In genomic region chr11:84067720-84068190, GRCm38 (mm10) we compare ENCODE assay signal across 8 mouse cellular contexts. TPM values are rescaled to one million over a fixed set of nuclear protein-coding genes. Genes with fewer than 3 reads are reported as not detected.
A peak's percentile ranks its signal among the peaks of the same experiment; 100 is the strongest.
DNase-seq lines count a peak whose midpoint lies in the region; ATAC-seq and TF ChIP-seq lines count a peak whose summit lies in the region.

No protein-coding gene starts in this region.

- 3% methylated on average over 21 of the region's 21 CpGs for WGBS in kidney, embryonic 14.5 days
- WGBS in forebrain, embryonic 10.5 days: 3% methylated on average over 21 of the region's 21 CpGs
- WGBS in limb, embryonic 13.5 days: 2% methylated on average over 21 of the region's 21 CpGs
- WGBS in neural tube, embryonic 15.5 days: 2% methylated on average over 21 of the region's 21 CpGs

- peaks cover 9% of the 10 kb centered on the region for H3K27me3 ChIP-seq in kidney, embryonic 14.5 days (ENCODE audit: control insufficient read depth, insufficient read depth, low read length)
- peaks cover 68% of the 10 kb centered on the region for H3K27me3 ChIP-seq in forebrain, embryonic 10.5 days (ENCODE audit: poor library complexity, severe bottlenecking)
- H3K27me3 ChIP-seq in limb, embryonic 13.5 days: peaks cover 41% of the 10 kb centered on the region
- peaks cover 25% of the 10 kb centered on the region for H3K27me3 ChIP-seq in neural tube, embryonic 15.5 days (replicated peaks)

- H3K4me1 ChIP-seq in kidney, embryonic 14.5 days (ENCODE audit: control insufficient read depth, insufficient read depth, low read length): peaks cover 20% of the 10 kb centered on the region; the same call in 1 of the 2 replicates
- peaks cover 4 to 9% of the 10 kb centered on the region in 2 experiments; a peak in 2 of 4 replicates for H3K4me1 ChIP-seq in ES-E14 (ENCODE audit: control insufficient read depth in 2 of 2, insufficient read depth in 2 of 2, low read length in 2 of 2, poor library complexity in 1 of 2)
- H3K4me1 ChIP-seq in forebrain, embryonic 10.5 days: peaks cover 37% of the 10 kb centered on the region
- peaks cover 24% of the 10 kb centered on the region for H3K4me1 ChIP-seq in limb, embryonic 13.5 days
- H3K4me1 ChIP-seq in neural tube, embryonic 15.5 days: peaks cover 27% of the 10 kb centered on the region

- no peaks in the 10 kb centered on the region for H3K36me3 ChIP-seq in kidney, embryonic 14.5 days (ENCODE audit: control insufficient read depth, insufficient read depth, low read length)
- no peaks in the 10 kb centered on the region for H3K36me3 ChIP-seq in ES-E14 (ENCODE audit: control insufficient read depth, insufficient read depth, low read length, poor library complexity, severe bottlenecking)
- no peaks in the 10 kb centered on the region for H3K36me3 ChIP-seq in forebrain, embryonic 10.5 days (replicated peaks)
- no peaks in the 10 kb centered on the region for H3K36me3 ChIP-seq in limb, embryonic 13.5 days
- no peaks in the 10 kb centered on the region for H3K36me3 ChIP-seq in neural tube, embryonic 15.5 days

- DNase-seq in kidney, adult 11 months: no peak
- DNase-seq in ES-E14 (ENCODE audit: low read depth, low spot score): peak; percentile 26
- peak; percentile 56 for DNase-seq in forebrain, embryonic 10.5 days (ENCODE audit: extremely low spot score, low spot score)
- DNase-seq in layer of hippocampus, adult 9-10 months (ENCODE audit: low spot score): no peak
- no peak for DNase-seq in urinary bladder, postnatal 36 days (ENCODE audit: low spot score in 2 of 2)

- no peak for ATAC-seq in kidney, embryonic 14.5 days (ENCODE audit: low FRiP score, low TSS enrichment)
- peak; percentile 62 for ATAC-seq in limb, embryonic 13.5 days (ENCODE audit: low FRiP score, low read depth)
- 0 out of 2 replicates have a peak, but pooled peaks have one; percentile 35 for ATAC-seq in neural tube, embryonic 15.5 days (ENCODE audit: low FRiP score)

- H3K4me2 ChIP-seq in kidney, embryonic 14.5 days (replicated peaks; ENCODE audit: low read depth, low read length): peak overlapping the region; percentile 95
- peak overlapping the region; percentile 79 for H3K4me2 ChIP-seq in limb, embryonic 13.5 days (replicated peaks)
- H3K4me2 ChIP-seq in neural tube, embryonic 15.5 days: peak overlapping the region; percentile 96

- peak overlapping the region; percentile 72 for H3K9ac ChIP-seq in kidney, embryonic 14.5 days (ENCODE audit: low read depth, low read length)
- peak overlapping the region; percentile 72 for H3K9ac ChIP-seq in ES-E14 (ENCODE audit: insufficient read depth, low read depth, low read length, poor library complexity, severe bottlenecking)
- H3K9ac ChIP-seq in limb, embryonic 13.5 days: peak overlapping the region; percentile 78
- peak overlapping the region; percentile 60 for H3K9ac ChIP-seq in neural tube, embryonic 15.5 days (replicated peaks)

- in situ Hi-C loops in ES-E14 (cut with MboI; ENCODE audit: low sequenced_read_pairs in 2 of 2, unreplicated experiment in 2 of 2): no loop called here

- peak overlapping the region; percentile 72 for H3K4me3 ChIP-seq in kidney, embryonic 14.5 days (ENCODE audit: low read length)
- peak overlapping the region; percentile 74 to 89 for H3K4me3 ChIP-seq in ES-E14 (ENCODE audit: insufficient read depth in 1 of 2, low read depth in 1 of 2, low read length in 2 of 2, poor library complexity in 1 of 2, severe bottlenecking in 1 of 2)
- peak overlapping the region; percentile 77 for H3K4me3 ChIP-seq in forebrain, embryonic 10.5 days
- peak overlapping the region; percentile 68 for H3K4me3 ChIP-seq in limb, embryonic 13.5 days
- peak overlapping the region; percentile 69 for H3K4me3 ChIP-seq in neural tube, embryonic 15.5 days (replicated peaks)

- no peaks in the 10 kb centered on the region for H3K9me3 ChIP-seq in kidney, embryonic 14.5 days (ENCODE audit: control insufficient read depth, low read length)
- H3K9me3 ChIP-seq in ES-E14 (ENCODE audit: control insufficient read depth, insufficient read depth, low read depth, low read length): no peaks in the 10 kb centered on the region
- H3K9me3 ChIP-seq in forebrain, embryonic 10.5 days: no peaks in the 10 kb centered on the region
- no peaks in the 10 kb centered on the region for H3K9me3 ChIP-seq in limb, embryonic 13.5 days
- no peaks in the 10 kb centered on the region for H3K9me3 ChIP-seq in neural tube, embryonic 15.5 days (replicated peaks)

- H3K27ac ChIP-seq in kidney, embryonic 14.5 days (ENCODE audit: low read depth, low read length): 0 out of 2 replicates have a peak overlapping the region, but pooled peaks have one; percentile 30
- H3K27ac ChIP-seq in ES-E14 (ENCODE audit: insufficient read depth, low read depth, low read length, poor library complexity, severe bottlenecking): no peak overlapping the region
- H3K27ac ChIP-seq in forebrain, embryonic 10.5 days: peak overlapping the region; percentile 87
- H3K27ac ChIP-seq in limb, embryonic 13.5 days: peak overlapping the region; percentile 28; the same call in 1 of the 2 replicates
- no peak overlapping the region; the same call in 1 of the 2 replicates for H3K27ac ChIP-seq in neural tube, embryonic 15.5 days (replicated peaks)

TF ChIP-seq in ES-E14, 5 proteins besides CTCF, POLR2A, EP300 and RAD21:
- TF ChIP-seq CHD2 (IDR thresholded peaks at IDR 0.05; ENCODE audit: low read depth, low read length): no peak
- TF ChIP-seq ZC3H11A (IDR thresholded peaks at IDR 0.05; ENCODE audit: borderline replicate concordance, low read depth, low read length): no peak
- TF ChIP-seq HCFC1 (IDR thresholded peaks at IDR 0.05; ENCODE audit: borderline replicate concordance, insufficient read depth, low read length): no peak
- no peak for TF ChIP-seq ZNF384 (IDR thresholded peaks at IDR 0.05; ENCODE audit: low read depth, low read length)

RNA-seq across cellular contexts. Expression of gene Dusp14, which starts 1.3 kb away (rescaled TPM):
- 19.8 and 21.4 TPM in 2 replicates for polyA plus RNA-seq in kidney, embryonic 14.5 days (2014; fragmentation: Nextera tagmentation; extraction: Ambion mirVana)
- total RNA-seq in ES-E14 (2012; rRNA removed): 12.5 and 24.0 TPM in 2 replicates
- 12.0 and 12.5 TPM in 2 replicates for polyA plus RNA-seq in forebrain, embryonic 10.5 days (2016; fragmentation: Nextera tagmentation; extraction: Ambion mirVana)
- 16.0 and 16.8 TPM in 2 replicates for polyA plus RNA-seq in limb, embryonic 13.5 days (2015; fragmentation: Nextera tagmentation; extraction: Ambion mirVana)
- polyA plus RNA-seq in neural tube, embryonic 15.5 days (2015; fragmentation: Nextera tagmentation; extraction: Ambion mirVana): 6.0 and 11.5 TPM in 2 replicates

Comparison
In these comparisons a context has a peak if more than half of its experiments do, and no peak if none do; other contexts are left out.
1. H3K27ac ChIP-seq: peak in kidney, embryonic 14.5 days (single experiment), forebrain, embryonic 10.5 days (single experiment) and limb, embryonic 13.5 days (single experiment); none in ES-E14 (single experiment) and neural tube, embryonic 15.5 days (single experiment).
2. DNase-seq: peak in ES-E14 (single experiment) and forebrain, embryonic 10.5 days (single experiment); none in kidney, adult 11 months (single experiment), layer of hippocampus, adult 9-10 months (single experiment) and urinary bladder, postnatal 36 days (0 of 2).
3. Peak in every context shown above with its lines, with median percentiles within 50 percentile points of each other: H3K4me2 ChIP-seq, H3K4me3 ChIP-seq and H3K9ac ChIP-seq.